Mouse (Mus musculus) heart, embryonic 13.5 days (tissue): ENCODE data around the gene Ap2b1. TPM values are rescaled to one million over a fixed set of nuclear protein-coding genes. Genes with fewer than 3 reads are reported as not detected.
A peak's percentile ranks its signal among the peaks of the same experiment; 100 is the strongest.

Source experiments
- ATAC-seq: fragments of 200-750 bp; cut with Nextera tagmentation; 2 replicates; pipeline ENCODE4 v1.8.0; 2017; ENCODE audit warnings: moderate TSS enrichment; ENCODE audit not compliant: insufficient number of reproducible peaks, low FRiP score, low TSS enrichment; ENCODE audit errors: extremely low read depth
- H3K27ac ChIP-seq: fragments of 300-500 bp; sonication (generic); replicated peaks from 2 replicates; pipeline ENCODE4 v1.5.1; 2015; ENCODE audit warnings: moderate library complexity, mild to moderate bottlenecking, inconsistent platforms
- H3K27me3 ChIP-seq: fragments of 300-500 bp; sonication (generic); replicated peaks from 2 replicates; pipeline ENCODE4 v1.6.1; 2015; ENCODE audit warnings: mild to moderate bottlenecking, inconsistent platforms
- H3K36me3 ChIP-seq: fragments of 300-500 bp; sonication (generic); 2 replicates; pipeline ENCODE4 v1.6.1; 2015; ENCODE audit warnings: mild to moderate bottlenecking, inconsistent platforms
- H3K4me1 ChIP-seq: fragments of 300-500 bp; sonication (generic); 2 replicates; pipeline ENCODE4 v1.6.1; 2015; ENCODE audit warnings: inconsistent platforms
- H3K4me2 ChIP-seq: fragments of 300-500 bp; sonication (generic); 2 replicates; pipeline ENCODE4 v1.6.1; 2015; ENCODE audit warnings: inconsistent platforms, mild to moderate bottlenecking, moderate library complexity
- H3K4me3 ChIP-seq: fragments of 300-500 bp; sonication (generic); 2 replicates; pipeline ENCODE4 v1.5.1; 2015; ENCODE audit warnings: moderate library complexity, mild to moderate bottlenecking, inconsistent platforms
- H3K9ac ChIP-seq: fragments of 300-500 bp; sonication (generic); 2 replicates; pipeline ENCODE4 v1.6.1; 2015; ENCODE audit warnings: inconsistent platforms, mild to moderate bottlenecking, moderate library complexity
- H3K9me3 ChIP-seq: fragments of 300-500 bp; sonication (generic); 2 replicates; pipeline ENCODE4 v1.6.1; 2016; ENCODE audit warnings: inconsistent platforms
- WGBS: fragments of 180-500 bp; shearing (Covaris S2); methylation state at CpG from one replicate; pipeline ENCODE4 v1.1.7; 2015; ENCODE audit warnings: mixed read lengths; 5-methylcytosine and 5-hydroxymethylcytosine counted together
- polyA plus RNA-seq: library from polyadenylated mRNA; unstranded; fragments of >200 nt; fragmentation: Nextera tagmentation; extraction: Ambion mirVana; gene quantifications from 2 replicates; pipeline ENCODE4 v1.2.1, GENCODE M21; 2015

Ap2b1 gene
- polyA plus RNA-seq, 1 experiment from 2014 or later, result 37.2 TPM

- Histone ChIP-seq H3K4me3 (no peak overlapping the region), H3K9me3 (no peaks in the 10 kb centered on the region), H3K4me1 (peaks cover 12% of the 10 kb centered on the region), H3K27me3 (peaks cover 83% of the 10 kb centered on the region), H3K4me2 (no peak overlapping the region), H3K27ac (no peak overlapping the region), H3K9ac (no peak overlapping the region), H3K36me3 (no peaks in the 10 kb centered on the region)
- WGBS, result 6% methylated on average over 8 of the region's 8 CpGs
- no peak for ATAC-seq
These were observed 125.9 kb downstream of the Ap2b1 start for GRCm38 (mm10) chr11:83424681-83425080.

GRCm38 (mm10) chr11:83426964-83427363 is 128.1 kb downstream of the Ap2b1 start:
- Histone ChIP-seq H3K27ac (no peak overlapping the region), H3K27me3 (peaks cover 61% of the 10 kb centered on the region), H3K9ac (peak overlapping the region; percentile 52; the same call in 1 of the 2 replicates), H3K4me1 (peaks cover 30% of the 10 kb centered on the region), H3K36me3 (no peaks in the 10 kb centered on the region), H3K4me2 (peak overlapping the region; percentile 61), H3K4me3 (peak overlapping the region; percentile 32), H3K9me3 (no peaks in the 10 kb centered on the region)
- no peak for ATAC-seq
- WGBS, result 26% methylated on average over 17 of the region's 17 CpGs

- Histone ChIP-seq H3K27me3 (peaks cover 45% of the 10 kb centered on the region), H3K4me1 (peaks cover 39% of the 10 kb centered on the region), H3K36me3 (no peaks in the 10 kb centered on the region), H3K9ac (no peak within 1 kb of the TSS), H3K9me3 (no peaks in the 10 kb centered on the region), H3K4me2 (peak within 1 kb of the TSS; percentile 14; the same call in 1 of the 2 replicates), H3K27ac (no peak within 1 kb of the TSS), H3K4me3 (no peak within 1 kb of the TSS)
- ATAC-seq, result no peak
- 54% methylated on average over 5 of the region's 5 CpGs for whole genome bisulfite sequencing
These were observed 130.5 kb downstream of the Ap2b1 start, which contains the start of gene Gas2l2 for GRCm38 (mm10) chr11:83429355-83429754. Gene Gas2l2 (minus strand): TSS chr11:83429455.

- Histone ChIP-seq H3K4me3 (no peak overlapping the region), H3K4me1 (peaks cover 33% of the 10 kb centered on the region), H3K27ac (peak overlapping the region; percentile 45; the same call in 1 of the 2 replicates), H3K9me3 (no peaks in the 10 kb centered on the region), H3K4me2 (no peak overlapping the region), H3K27me3 (peaks cover 20% of the 10 kb centered on the region), H3K36me3 (no peaks in the 10 kb centered on the region), H3K9ac (no peak overlapping the region)
- no peak for ATAC-seq
- WGBS, result 55% methylated on average over 2 of the region's 2 CpGs
These were observed 133.7 kb downstream of the Ap2b1 start for GRCm38 (mm10) chr11:83432533-83432932.

GRCm38 (mm10) chr11:83437377-83437776 is 138.6 kb downstream of the Ap2b1 start, which contains the start of gene 1700020L24Rik:
Gene 1700020L24Rik (plus strand): TSS chr11:83437677.
- H3K4me1 ChIP-seq, result peaks cover 23% of the 10 kb centered on the region
- no peaks in the 10 kb centered on the region for H3K9me3 ChIP-seq
- no peaks in the 10 kb centered on the region for H3K36me3 ChIP-seq
- no peak within 1 kb of the TSS for H3K27ac ChIP-seq
- H3K4me2 ChIP-seq, result no peak within 1 kb of the TSS
- no peak within 1 kb of the TSS for H3K4me3 ChIP-seq
- ATAC-seq, result no peak
- 76% methylated on average over 1 of the region's 1 CpGs for WGBS
- H3K27me3 ChIP-seq, result peaks cover 15% of the 10 kb centered on the region
- no peak within 1 kb of the TSS for H3K9ac ChIP-seq

GRCm38 (mm10) chr11:83439426-83440060 is 140.7 kb downstream of the Ap2b1 start:
- Histone ChIP-seq H3K36me3 (no peaks in the 10 kb centered on the region), H3K27me3 (peaks cover 36% of the 10 kb centered on the region), H3K4me1 (peaks cover 38% of the 10 kb centered on the region), H3K9ac (peak overlapping the region; percentile 83), H3K27ac (no peak overlapping the region), H3K4me2 (peak overlapping the region; percentile 96), H3K9me3 (no peaks in the 10 kb centered on the region), H3K4me3 (peak overlapping the region; percentile 73)
- WGBS, result 29% methylated on average over 11 of the region's 11 CpGs
- ATAC-seq, result no peak

GRCm38 (mm10) chr11:83440081-83441064 is 141.5 kb downstream of the Ap2b1 start:
- H3K27ac ChIP-seq, result peak overlapping the region; percentile 79
- H3K9me3 ChIP-seq, result no peaks in the 10 kb centered on the region
- peak overlapping the region; percentile 73 for H3K4me3 ChIP-seq
- peaks cover 45% of the 10 kb centered on the region for H3K27me3 ChIP-seq
- H3K9ac ChIP-seq, result peak overlapping the region; percentile 83
- peaks cover 44% of the 10 kb centered on the region for H3K4me1 ChIP-seq
- peak overlapping the region; percentile 96 for H3K4me2 ChIP-seq
- H3K36me3 ChIP-seq, result no peaks in the 10 kb centered on the region
- WGBS, result under 1% methylated on average over 66 of the region's 75 CpGs
- peak; percentile 85 for ATAC-seq

- ATAC-seq, result no peak
- Histone ChIP-seq H3K4me2 (peak overlapping the region; percentile 96), H3K4me1 (peaks cover 44% of the 10 kb centered on the region), H3K4me3 (peak overlapping the region; percentile 73), H3K27me3 (peaks cover 52% of the 10 kb centered on the region), H3K27ac (peak overlapping the region; percentile 79), H3K9ac (peak overlapping the region; percentile 83), H3K36me3 (no peaks in the 10 kb centered on the region), H3K9me3 (no peaks in the 10 kb centered on the region)
- WGBS, result 28% methylated on average over 7 of the region's 7 CpGs
These were observed 142.4 kb downstream of the Ap2b1 start for GRCm38 (mm10) chr11:83441235-83441634.

GRCm38 (mm10) chr11:83442596-83443267 is 143.9 kb downstream of the Ap2b1 start:
- Histone ChIP-seq H3K4me3 (peak overlapping the region; percentile 36), H3K4me1 (peaks cover 57% of the 10 kb centered on the region), H3K36me3 (no peaks in the 10 kb centered on the region), H3K9me3 (no peaks in the 10 kb centered on the region), H3K27me3 (peaks cover 57% of the 10 kb centered on the region), H3K27ac (no peak overlapping the region), H3K4me2 (peak overlapping the region; percentile 68), H3K9ac (peak overlapping the region; percentile 56)
- WGBS, result 12% methylated on average over 29 of the region's 29 CpGs
- no peak for ATAC-seq

GRCm38 (mm10) chr11:83443824-83444223 is 145.0 kb downstream of the Ap2b1 start:
- Histone ChIP-seq H3K4me3 (no peak overlapping the region), H3K4me2 (0 out of 2 replicates have a peak overlapping the region, but pooled peaks have one; percentile 7), H3K9ac (no peak overlapping the region; the same call in 1 of the 2 replicates), H3K36me3 (no peaks in the 10 kb centered on the region), H3K9me3 (no peaks in the 10 kb centered on the region), H3K4me1 (peaks cover 68% of the 10 kb centered on the region), H3K27me3 (peaks cover 57% of the 10 kb centered on the region), H3K27ac (no peak overlapping the region)
- WGBS, result 3% methylated on average over 7 of the region's 7 CpGs
- ATAC-seq, result no peak

- Histone ChIP-seq H3K27me3 (peaks cover 57% of the 10 kb centered on the region), H3K4me2 (peak overlapping the region; percentile 62), H3K27ac (no peak overlapping the region), H3K9me3 (no peaks in the 10 kb centered on the region), H3K36me3 (no peaks in the 10 kb centered on the region), H3K4me3 (peak overlapping the region; percentile 37), H3K4me1 (peaks cover 79% of the 10 kb centered on the region), H3K9ac (peak overlapping the region; percentile 67)
- no peak for ATAC-seq
- 24% methylated on average over 19 of the region's 19 CpGs for WGBS
These were observed 146.2 kb downstream of the Ap2b1 start for GRCm38 (mm10) chr11:83445001-83445400.
